Mouse (Mus musculus): ENCODE data around the gene Neurl2. TPM values are rescaled to one million over a fixed set of nuclear protein-coding genes. Genes with fewer than 3 reads are reported as not detected.

Gene Neurl2
- polyA plus RNA-seq, 1 experiment from 2014 or later, result 3.9 TPM

DNA sequence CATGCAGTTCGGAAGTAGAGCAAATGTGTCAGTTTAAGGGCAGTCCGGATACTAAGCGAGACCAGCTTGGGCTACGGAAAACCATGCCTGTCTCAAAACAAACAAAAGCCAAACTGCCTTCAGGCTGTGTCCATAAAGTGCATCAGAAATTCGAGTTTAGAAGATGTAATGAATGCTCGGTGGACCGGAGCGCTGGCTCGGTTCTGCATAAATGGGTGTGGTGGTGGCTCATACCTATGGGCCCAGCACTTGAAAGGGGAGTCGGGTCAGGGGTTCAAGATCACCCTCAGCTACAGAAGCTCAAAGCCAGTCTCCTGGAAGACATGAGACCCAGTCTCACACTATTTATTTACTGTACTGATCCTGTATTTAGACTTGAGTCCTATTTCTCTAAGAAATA lies 45.5 kb downstream of the Neurl2 start:
- 86% methylated on average over 10 of the region's 10 CpGs for WGBS
- ATAC-seq, result no peak

DNA sequence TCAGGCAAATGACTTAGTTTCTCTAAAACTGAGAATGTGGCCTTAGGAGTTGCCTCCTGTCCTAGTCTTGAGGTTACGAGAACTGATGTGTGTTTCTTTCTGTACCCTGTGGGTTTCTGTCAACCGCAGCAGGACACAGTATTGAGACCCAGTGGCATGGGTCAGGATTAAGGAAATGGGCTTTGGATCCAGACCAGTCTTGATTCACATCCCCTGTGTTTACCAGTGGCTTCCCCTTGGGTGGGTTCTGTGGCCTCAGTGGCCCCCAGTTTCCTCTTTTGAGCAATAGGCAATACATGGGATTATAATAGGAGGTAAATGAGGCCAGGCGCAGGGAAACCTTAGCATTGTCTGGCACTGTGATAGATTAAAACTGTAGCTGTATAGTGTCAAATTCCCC lies 46.2 kb downstream of the Neurl2 start:
- no peak for DNase-seq (ENCODE audit: low spot score)
- WGBS, result 87% methylated on average over 3 of the region's 3 CpGs
- Histone ChIP-seq H3K27me3 (replicated peaks; ENCODE audit: control insufficient read depth, insufficient read depth, low read length) (no peaks in the 10 kb centered on the region), H3K4me3 (ENCODE audit: low read depth, low read length) (0 out of 2 replicates have a peak overlapping the region, but pooled peaks have one; percentile 65), H3K9me3 (replicated peaks; ENCODE audit: control insufficient read depth, low read length) (no peaks in the 10 kb centered on the region), H3K27ac (ENCODE audit: low read depth, low read length) (no peak overlapping the region), H3K36me3 (ENCODE audit: control insufficient read depth, insufficient read depth, low read length) (peaks cover 13% of the 10 kb centered on the region), H3K4me2 (ENCODE audit: low read length) (peak overlapping the region; percentile 86; the same call in 1 of the 2 replicates), H3K4me1 (ENCODE audit: control insufficient read depth, insufficient read depth, low read length) (peaks cover 6% of the 10 kb centered on the region; the same call in 1 of the 2 replicates), H3K9ac (ENCODE audit: low read length) (0 out of 2 replicates have a peak overlapping the region, but pooled peaks have one; percentile 21)
- ATAC-seq, result no peak

More for the DNA sequence above, 45.5 kb downstream of the Neurl2 start:
- Histone ChIP-seq H3K4me2 (ENCODE audit: low read length) (no peak overlapping the region), H3K36me3 (ENCODE audit: control insufficient read depth, insufficient read depth, low read length) (peaks cover 20% of the 10 kb centered on the region), H3K9ac (ENCODE audit: low read length) (no peak overlapping the region), H3K4me3 (ENCODE audit: low read depth, low read length) (no peak overlapping the region), H3K4me1 (ENCODE audit: control insufficient read depth, insufficient read depth, low read length) (peaks cover 6% of the 10 kb centered on the region; the same call in 1 of the 2 replicates), H3K27me3 (replicated peaks; ENCODE audit: control insufficient read depth, insufficient read depth, low read length) (no peaks in the 10 kb centered on the region), H3K9me3 (replicated peaks; ENCODE audit: control insufficient read depth, low read length) (no peaks in the 10 kb centered on the region), H3K27ac (ENCODE audit: low read depth, low read length) (no peak overlapping the region)
- DNase-seq (ENCODE audit: low spot score), result no peak

DNA sequence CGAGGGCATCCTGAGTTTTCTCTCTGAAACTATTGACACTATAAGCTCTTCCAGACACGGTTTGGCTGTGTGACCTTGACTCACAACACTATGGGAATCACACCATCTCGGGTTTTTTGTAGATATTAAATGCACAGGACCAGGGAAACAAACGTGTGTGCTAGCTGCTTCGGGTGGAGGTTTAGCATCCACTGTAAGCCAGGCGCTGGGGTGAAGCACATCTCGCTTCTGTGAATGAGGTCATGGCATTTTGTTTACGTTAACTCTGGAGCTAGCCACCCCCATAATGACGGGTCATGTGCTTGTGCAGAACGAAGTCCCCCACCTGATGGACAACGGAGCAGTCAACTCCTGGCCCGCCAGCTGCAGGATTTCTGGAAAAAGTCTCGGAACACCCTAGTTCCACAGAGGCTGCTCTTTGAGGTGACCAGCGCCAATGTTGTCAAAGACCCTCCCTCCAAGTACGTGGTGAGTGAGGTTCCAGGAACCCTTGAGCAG lies 46.8 kb downstream of the Neurl2 start:
- Histone ChIP-seq H3K9ac (ENCODE audit: low read length) (peak overlapping the region; percentile 81), H3K4me2 (ENCODE audit: low read length) (peak overlapping the region; percentile 86), H3K27ac (ENCODE audit: low read depth, low read length) (no peak overlapping the region), H3K4me1 (ENCODE audit: control insufficient read depth, insufficient read depth, low read length) (peaks cover 6% of the 10 kb centered on the region; the same call in 1 of the 2 replicates), H3K4me3 (ENCODE audit: low read depth, low read length) (peak overlapping the region; percentile 65), H3K27me3 (replicated peaks; ENCODE audit: control insufficient read depth, insufficient read depth, low read length) (no peaks in the 10 kb centered on the region), H3K9me3 (replicated peaks; ENCODE audit: control insufficient read depth, low read length) (no peaks in the 10 kb centered on the region), H3K36me3 (ENCODE audit: control insufficient read depth, insufficient read depth, low read length) (peaks cover 7% of the 10 kb centered on the region; the same call in 1 of the 2 replicates)
- 12% methylated on average over 15 of the region's 15 CpGs for WGBS
- ATAC-seq (peak; percentile 14; the same call in 1 of the 2 replicates), DNase-seq (ENCODE audit: low spot score) (no peak)

DNA sequence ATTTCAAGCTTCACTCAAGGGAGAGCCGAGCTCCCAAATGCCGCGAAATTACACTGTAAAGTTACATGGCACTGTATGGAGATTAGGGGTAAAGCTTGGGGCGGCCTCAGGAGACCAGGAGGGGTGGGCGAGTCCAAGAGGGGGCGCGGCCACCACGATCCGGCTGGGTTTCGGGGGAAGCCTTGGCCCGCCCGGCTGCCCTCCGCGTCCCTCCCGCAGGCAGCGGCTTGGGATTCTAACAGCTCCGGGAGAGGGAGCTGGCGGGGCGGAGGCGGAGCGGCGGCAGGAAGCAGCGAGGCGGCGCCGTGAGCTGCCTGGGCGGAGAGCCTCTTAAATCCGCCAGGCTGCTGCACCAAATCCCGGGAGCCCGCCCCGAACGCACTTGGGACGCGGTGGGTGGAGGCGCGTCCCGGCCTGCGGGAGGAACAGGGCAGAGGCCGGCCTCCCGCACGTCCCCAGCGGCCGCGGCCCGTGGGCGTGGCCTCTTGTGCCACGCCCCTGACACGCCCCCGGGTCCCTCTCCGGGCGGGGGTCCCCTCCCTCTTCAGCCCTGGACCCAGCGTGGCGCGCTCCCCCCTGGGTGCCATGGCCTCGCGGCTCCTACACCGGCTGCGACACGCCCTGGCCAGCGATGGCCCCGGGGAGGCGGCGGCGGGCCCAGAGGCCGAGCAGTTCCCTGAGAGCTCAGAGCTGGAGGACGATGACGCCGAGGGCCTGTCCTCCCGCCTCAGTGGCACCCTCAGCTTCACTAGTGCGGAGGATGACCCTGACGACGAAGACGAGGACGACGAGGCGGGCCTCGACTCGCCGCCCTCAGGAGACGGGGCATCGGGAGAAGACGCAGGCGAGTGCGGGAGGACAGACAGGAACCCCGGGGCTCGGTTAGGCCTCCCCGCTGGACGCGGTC lies 47.5 kb downstream of the Neurl2 start, which contains the start of gene Snx21:
TSS of gene Snx21 (plus strand) at position 343 of the 907 bp plus-strand sequence.
- peak within 1 kb of the TSS; percentile 86 for H3K4me2 ChIP-seq (ENCODE audit: low read length)
- no peaks in the 10 kb centered on the region for H3K27me3 ChIP-seq (replicated peaks; ENCODE audit: control insufficient read depth, insufficient read depth, low read length)
- peak within 1 kb of the TSS; percentile 63 for H3K27ac ChIP-seq (ENCODE audit: low read depth, low read length)
- DNase-seq (ENCODE audit: low spot score) (peak; percentile 86), ATAC-seq (peak; percentile 94)
- peak within 1 kb of the TSS; percentile 65 for H3K4me3 ChIP-seq (ENCODE audit: low read depth, low read length)
- H3K36me3 ChIP-seq (ENCODE audit: control insufficient read depth, insufficient read depth, low read length), result 0 out of 2 replicates have a peak, but pooled peaks cover 3% of the 10 kb centered on the region
- H3K9me3 ChIP-seq (replicated peaks; ENCODE audit: control insufficient read depth, low read length), result no peaks in the 10 kb centered on the region
- H3K9ac ChIP-seq (ENCODE audit: low read length), result peak within 1 kb of the TSS; percentile 81
- whole genome bisulfite sequencing, result under 1% methylated on average over 72 of the region's 89 CpGs
- H3K4me1 ChIP-seq (ENCODE audit: control insufficient read depth, insufficient read depth, low read length), result peaks cover 6% of the 10 kb centered on the region; the same call in 1 of the 2 replicates

DNA sequence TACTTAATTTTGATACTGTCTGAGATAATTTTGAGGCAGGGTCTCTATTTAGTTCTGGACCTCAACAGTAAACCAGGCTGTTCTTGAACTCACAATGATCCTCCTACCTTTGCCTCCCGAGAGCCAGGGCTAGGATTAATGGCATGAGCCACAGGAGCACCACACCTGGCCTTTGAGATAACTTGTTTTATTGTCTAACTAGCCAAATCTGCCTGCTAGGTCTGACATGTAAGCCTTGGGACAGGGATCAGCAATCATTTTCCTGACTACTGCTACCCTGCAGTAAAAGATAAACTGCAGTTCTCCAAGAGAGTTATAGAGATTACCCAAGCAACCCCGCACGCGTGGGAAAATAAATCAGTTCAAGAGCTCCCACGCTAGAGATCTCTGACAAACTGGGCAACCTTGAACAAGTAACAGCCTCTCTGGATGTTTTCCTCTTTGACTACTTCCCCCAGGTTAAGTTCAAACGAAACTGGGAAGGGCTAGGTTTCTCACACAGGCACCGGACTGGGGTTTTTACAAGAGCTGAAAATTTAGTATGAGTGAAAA lies 48.3 kb downstream of the Neurl2 start:
- no peaks in the 10 kb centered on the region for H3K27me3 ChIP-seq (replicated peaks; ENCODE audit: control insufficient read depth, insufficient read depth, low read length)
- DNase-seq (ENCODE audit: low spot score) (no peak), ATAC-seq (no peak)
- no peaks in the 10 kb centered on the region for H3K9me3 ChIP-seq (replicated peaks; ENCODE audit: control insufficient read depth, low read length)
- peak overlapping the region; percentile 86 for H3K4me2 ChIP-seq (ENCODE audit: low read length)
- no peak overlapping the region for H3K27ac ChIP-seq (ENCODE audit: low read depth, low read length)
- H3K36me3 ChIP-seq (ENCODE audit: control insufficient read depth, insufficient read depth, low read length), result 0 out of 2 replicates have a peak, but pooled peaks cover 3% of the 10 kb centered on the region
- WGBS, result 13% methylated on average over 7 of the region's 7 CpGs
- H3K9ac ChIP-seq (ENCODE audit: low read length), result peak overlapping the region; percentile 81
- peaks cover 6% of the 10 kb centered on the region; the same call in 1 of the 2 replicates for H3K4me1 ChIP-seq (ENCODE audit: control insufficient read depth, insufficient read depth, low read length)
- H3K4me3 ChIP-seq (ENCODE audit: low read depth, low read length), result peak overlapping the region; percentile 65

DNA sequence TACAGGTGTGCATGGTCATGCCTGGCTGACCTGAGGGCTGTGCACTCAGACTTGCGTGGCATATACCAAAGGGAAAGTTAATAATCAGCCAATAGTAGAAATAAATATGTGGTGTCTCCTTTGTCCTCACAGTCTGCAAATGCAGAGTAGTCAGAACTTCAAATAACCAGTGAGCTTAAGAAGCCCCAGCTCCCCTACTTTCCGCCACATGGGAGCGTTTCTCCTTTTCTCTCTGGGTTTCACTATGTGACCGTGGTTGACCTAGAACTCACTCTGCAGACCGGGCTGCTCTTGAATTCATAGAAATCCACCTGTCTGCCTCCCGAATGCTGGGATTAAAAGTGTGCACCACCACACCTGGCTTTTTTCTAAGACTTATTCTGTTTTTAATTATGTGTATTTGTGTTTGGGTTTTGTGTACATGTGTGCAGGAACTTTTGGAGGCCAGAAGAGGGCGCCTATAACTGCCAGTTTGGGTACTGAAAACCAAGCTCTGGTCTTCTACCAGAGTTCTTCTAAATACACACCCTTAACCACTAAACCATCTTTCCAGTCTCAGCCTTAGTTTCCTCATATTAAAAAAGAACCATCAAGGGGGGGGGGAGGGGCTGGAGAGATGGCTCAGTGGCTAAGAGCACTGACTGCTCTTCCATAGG lies 49.2 kb downstream of the Neurl2 start:
- Histone ChIP-seq H3K27me3 (replicated peaks; ENCODE audit: control insufficient read depth, insufficient read depth, low read length) (no peaks in the 10 kb centered on the region), H3K9me3 (replicated peaks; ENCODE audit: control insufficient read depth, low read length) (no peaks in the 10 kb centered on the region), H3K9ac (ENCODE audit: low read length) (no peak overlapping the region), H3K27ac (ENCODE audit: low read depth, low read length) (no peak overlapping the region), H3K4me2 (ENCODE audit: low read length) (no peak overlapping the region), H3K4me3 (ENCODE audit: low read depth, low read length) (no peak overlapping the region), H3K36me3 (ENCODE audit: control insufficient read depth, insufficient read depth, low read length) (0 out of 2 replicates have a peak, but pooled peaks cover 2% of the 10 kb centered on the region), H3K4me1 (ENCODE audit: control insufficient read depth, insufficient read depth, low read length) (peaks cover 6% of the 10 kb centered on the region; the same call in 1 of the 2 replicates)
- ATAC-seq (no peak), DNase-seq (ENCODE audit: low spot score) (no peak)
- WGBS, result 78% methylated on average over 7 of the region's 7 CpGs

DNA sequence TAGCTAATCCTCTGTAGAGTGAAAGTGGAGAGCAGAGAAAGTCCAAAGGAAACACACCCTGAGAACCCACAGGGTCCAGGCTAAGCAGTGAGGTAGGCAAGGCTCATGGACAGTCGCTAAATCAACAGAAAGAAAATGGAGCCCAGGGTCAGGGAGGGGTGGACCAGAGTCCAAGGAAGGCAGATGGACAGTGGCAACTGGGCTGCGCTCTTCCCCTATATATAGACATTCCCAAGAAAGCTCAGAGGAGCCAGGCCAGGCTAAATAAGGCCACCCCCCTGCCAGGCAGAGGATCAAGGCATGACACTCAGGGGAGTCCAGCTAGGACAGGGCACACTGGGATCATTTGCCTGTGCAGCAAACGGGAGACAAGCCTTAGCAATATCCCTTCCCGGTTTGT lies 51.4 kb downstream of the Neurl2 start:
- Histone ChIP-seq H3K4me3 (ENCODE audit: low read depth, low read length) (no peak overlapping the region), H3K36me3 (ENCODE audit: control insufficient read depth, insufficient read depth, low read length) (no peaks in the 10 kb centered on the region), H3K9ac (ENCODE audit: low read length) (no peak overlapping the region), H3K4me1 (ENCODE audit: control insufficient read depth, insufficient read depth, low read length) (peaks cover 6% of the 10 kb centered on the region; the same call in 1 of the 2 replicates), H3K27ac (ENCODE audit: low read depth, low read length) (no peak overlapping the region), H3K9me3 (replicated peaks; ENCODE audit: control insufficient read depth, low read length) (no peaks in the 10 kb centered on the region), H3K27me3 (replicated peaks; ENCODE audit: control insufficient read depth, insufficient read depth, low read length) (no peaks in the 10 kb centered on the region), H3K4me2 (ENCODE audit: low read length) (no peak overlapping the region)
- DNase-seq (ENCODE audit: low spot score) (no peak), ATAC-seq (no peak)
- WGBS, result 77% methylated on average over 4 of the region's 4 CpGs
